Mouse (Mus musculus): ENCODE data around the gene Ifih1.

GRCm38 (mm10) chr2:62654519-62655338 lies 8.7 kb upstream of the Ifih1 start:
- no peak for TF ChIP-seq CTCF (IDR thresholded peaks at IDR 0.05; ENCODE audit: low read depth, low read length)
- TF ChIP-seq TAL1 (conservative IDR thresholded peaks at IDR 0.05; ENCODE audit: low read depth, low read length) = no peak
- TF ChIP-seq GATA2 (IDR thresholded peaks at IDR 0.05; ENCODE audit: borderline replicate concordance, low read depth, low read length) = no peak
- no peak for TF ChIP-seq GATA1 (IDR thresholded peaks at IDR 0.05; ENCODE audit: borderline replicate concordance, low read length)

Data from G1E (cell line).